Comparison of ENCODE assay signal across 10 mouse cellular contexts in genomic region chr5:151154780-151155179, GRCm38 (mm10).
DNase-seq lines count a peak whose midpoint lies in the region; ATAC-seq and TF ChIP-seq lines count a peak whose summit lies in the region.
"Had no signal": no experiment of that assay in that cellular context is flagged by ENCODE, and none has a peak within 500 bp of the region (broad histone marks: within the 10 kb centered on the region; RNA-seq: fewer than 3 reads in every experiment).

No protein-coding gene starts in this region.

- TF ChIP-seq POLR2A in cerebellum, adult 2 months (IDR thresholded peaks at IDR 0.05; ENCODE audit: borderline replicate concordance, insufficient read depth, low read length), result no peak

- H3K9ac ChIP-seq in lung, embryonic 14.5 days, result no peak overlapping the region
- H3K9ac ChIP-seq: forebrain, postnatal 0 days had no signal

- no peak overlapping the region for H3K4me2 ChIP-seq in lung, embryonic 14.5 days

- WGBS in lung, embryonic 14.5 days, result 26% methylated on average over 3 of the region's 3 CpGs
- 39% methylated on average over 3 of the region's 3 CpGs for WGBS in cerebellum, adult 2 months

- ATAC-seq in lung, embryonic 14.5 days (ENCODE audit: insufficient read depth), result peak; percentile 79
- ATAC-seq: forebrain, postnatal 0 days had no signal

- no peaks in the 10 kb centered on the region for H3K36me3 ChIP-seq in lung, embryonic 14.5 days (ENCODE audit: insufficient read depth)

- H3K27me3 ChIP-seq in lung, embryonic 14.5 days (ENCODE audit: insufficient read depth, low read length), result no peaks in the 10 kb centered on the region
- no peaks in the 10 kb centered on the region for H3K27me3 ChIP-seq in cerebellum, adult 2 months (ENCODE audit: control insufficient read depth, insufficient read depth, low read length)

- intact Hi-C loops in heart, postnatal 25 days (cut with DNase I), result no loop called here

- H3K4me3 ChIP-seq in lung, embryonic 14.5 days (ENCODE audit: low read depth, low read length), result no peak overlapping the region
- H3K4me3 ChIP-seq in cerebellum, adult 2 months (replicated peaks; ENCODE audit: insufficient read depth, low read depth, low read length), result no peak overlapping the region

- TF ChIP-seq CTCF in lung, embryonic 14.5 days (IDR thresholded peaks at IDR 0.05; ENCODE audit: low read depth), result no peak
- TF ChIP-seq CTCF in cerebellum, adult 2 months (IDR thresholded peaks at IDR 0.05; ENCODE audit: borderline replicate concordance, insufficient read depth, low read depth, low read length), result no peak

- H3K27ac ChIP-seq in lung, embryonic 14.5 days (ENCODE audit: low read depth), result peak overlapping the region; percentile 67
- H3K27ac ChIP-seq in cerebellum, adult 2 months (ENCODE audit: insufficient read depth, low read length), result no peak overlapping the region

- DNase-seq in Muller cell, postnatal 12 days (ENCODE audit: inconsistent ontology term), result peak; percentile 68
- peak; percentile 28 for DNase-seq in embryo, embryonic 11 days
- DNase-seq in heart, postnatal 25 days (ENCODE audit: low spot score), result peak; percentile 42
- DNase-seq in lung, embryonic 14.5 days, result peak; percentile 67
- DNase-seq in cerebellum, postnatal 36 days, result no peak
- DNase-seq in layer of hippocampus, adult 9-10 months (ENCODE audit: low spot score), result no peak
- DNase-seq in cerebellum, adult 2 months, result no peak
- DNase-seq: adrenal gland, adult 8-10 months; forebrain, postnatal 0 days; right cerebral cortex, postnatal 14 days had no signal

- peaks cover 19% of the 10 kb centered on the region for H3K4me1 ChIP-seq in lung, embryonic 14.5 days (ENCODE audit: insufficient read depth)
- H3K4me1 ChIP-seq in cerebellum, adult 2 months (ENCODE audit: control insufficient read depth, insufficient read depth, low read length), result no peaks in the 10 kb centered on the region

- H3K9me3 ChIP-seq in lung, embryonic 14.5 days (ENCODE audit: low read depth, low read length), result no peaks in the 10 kb centered on the region

Comparison
In these comparisons a context has a peak if more than half of its experiments do, and no peak if none do; other contexts are left out.
1. DNase-seq: peak in Muller cell, postnatal 12 days (single experiment), embryo, embryonic 11 days (single experiment), heart, postnatal 25 days (single experiment) and lung, embryonic 14.5 days (single experiment); none in cerebellum, postnatal 36 days (0 of 2), layer of hippocampus, adult 9-10 months (single experiment) and cerebellum, adult 2 months (0 of 2).